Mouse (Mus musculus) erythroblast, embryonic 14.5 days (primary cell): ENCODE data around the gene Nsmce1.

Source experiments
- GATA1 ChIP-seq: IDR thresholded peaks from 2 replicates; pipeline ENCODE4 v1.6.1; 2012; ENCODE audit warnings: low read length, inconsistent platforms, mixed read lengths
- TAL1 ChIP-seq: IDR thresholded peaks from 3 replicates; pipeline ENCODE4 v1.6.1; 2012; ENCODE audit warnings: low read length, inconsistent platforms, mixed read lengths

GRCm38 (mm10) chr7:125474535-125474934 lies 16.9 kb downstream of the Nsmce1 start:
- no peak for TF ChIP-seq GATA1
- TF ChIP-seq TAL1: no peak
